Mouse (Mus musculus) midbrain, embryonic 15.5 days (tissue): ENCODE measurements around the gene Sema3b. TPM values are rescaled to one million over a fixed set of nuclear protein-coding genes. Genes with fewer than 3 reads are reported as not detected.

ENCODE experiments used
- ATAC-seq: fragments of 200-750 bp; cut with Nextera tagmentation; replicated peaks from 2 replicates; pipeline ENCODE4 v1.8.0; 2017; ENCODE audit warnings: moderate TSS enrichment
- H3K27ac ChIP-seq: fragments of 300-500 bp; sonication (generic); 2 replicates; pipeline ENCODE4 v1.5.1; 2015; ENCODE audit warnings: mild to moderate bottlenecking, inconsistent platforms
- H3K27me3 ChIP-seq: fragments of 300-500 bp; sonication (generic); replicated peaks from 2 replicates; pipeline ENCODE4 v1.6.1; 2015; ENCODE audit warnings: inconsistent platforms
- H3K36me3 ChIP-seq: fragments of 300-500 bp; sonication (generic); replicated peaks from 2 replicates; pipeline ENCODE4 v1.6.1; 2015; ENCODE audit warnings: inconsistent platforms
- H3K4me1 ChIP-seq: fragments of 300-500 bp; sonication (generic); 2 replicates; pipeline ENCODE4 v1.6.1; 2015; ENCODE audit warnings: inconsistent platforms
- H3K4me2 ChIP-seq: fragments of 300-500 bp; sonication (generic); 2 replicates; pipeline ENCODE4 v1.6.1; 2015; ENCODE audit warnings: inconsistent platforms, mild to moderate bottlenecking, moderate library complexity
- H3K4me3 ChIP-seq: fragments of 300-500 bp; sonication (generic); 2 replicates; pipeline ENCODE4 v1.5.1; 2015; ENCODE audit warnings: mild to moderate bottlenecking, inconsistent platforms
- H3K9ac ChIP-seq: fragments of 300-500 bp; sonication (generic); 2 replicates; pipeline ENCODE4 v1.6.1; 2015; ENCODE audit warnings: mild to moderate bottlenecking, inconsistent platforms
- H3K9me3 ChIP-seq: fragments of 300-500 bp; sonication (generic); 2 replicates; pipeline ENCODE4 v1.6.1; 2016; ENCODE audit warnings: inconsistent platforms
- WGBS: fragments of 180-500 bp; shearing (Covaris S2); methylation state at CpG from one replicate; pipeline ENCODE4 v1.1.7; 2015; ENCODE audit warnings: mixed read lengths; 5-methylcytosine and 5-hydroxymethylcytosine counted together
- polyA plus RNA-seq: library from polyadenylated mRNA; unstranded; fragments of >200 nt; fragmentation: Nextera tagmentation; extraction: Ambion mirVana; gene quantifications from 2 replicates; pipeline ENCODE4 v1.2.1, GENCODE M21; 2015

Sema3b gene
- polyA plus RNA-seq, 1 experiment from 2014 or later, result 4.3 TPM

DNA sequence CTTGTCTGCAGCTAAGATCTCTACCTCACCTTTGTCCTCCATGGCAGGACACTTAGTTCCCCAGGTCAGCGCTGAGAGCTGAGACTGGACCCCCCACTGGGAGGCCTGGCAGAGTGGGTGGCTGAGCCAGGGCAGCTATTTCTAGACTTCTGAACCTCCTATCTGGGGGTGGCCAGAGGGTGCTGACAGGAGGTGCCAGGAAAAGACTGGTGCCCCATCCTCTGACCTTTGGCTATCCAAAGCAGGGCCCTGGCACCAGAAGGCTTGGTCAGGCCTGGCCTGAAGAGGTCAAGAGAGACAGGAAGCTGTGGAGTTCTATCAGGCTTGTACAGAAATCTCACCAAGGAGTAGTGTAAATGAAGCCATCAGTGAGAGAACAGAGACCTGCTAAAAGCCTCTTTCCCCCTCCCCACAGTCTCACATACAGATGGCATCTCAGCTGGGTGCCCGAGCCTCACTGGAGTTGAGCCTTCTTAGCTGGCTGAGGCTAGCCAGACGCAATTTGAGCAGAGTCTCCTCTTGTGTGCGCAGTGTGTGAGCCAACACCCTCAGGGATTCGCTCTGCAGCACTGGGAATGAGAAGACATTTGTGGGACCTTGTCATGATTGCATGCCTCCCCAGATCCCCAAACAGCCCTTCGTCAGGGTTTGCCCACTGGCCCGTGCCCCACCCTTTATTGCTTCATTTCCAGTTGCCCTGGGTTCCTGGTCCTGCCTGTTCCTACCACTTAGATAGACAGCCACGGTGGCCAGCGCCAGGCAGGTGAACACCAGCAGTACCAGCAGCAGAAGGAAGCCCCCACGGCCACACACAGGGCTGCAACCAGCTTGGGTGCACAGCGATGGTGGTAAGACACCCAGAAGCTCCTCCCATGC is 15.7 kb downstream of the Sema3b start:
- no peaks in the 10 kb centered on the region for H3K27me3 ChIP-seq
- no peak overlapping the region for H3K4me2 ChIP-seq
- peaks cover 7% of the 10 kb centered on the region for H3K4me1 ChIP-seq
- 82% methylated on average over 11 of the region's 11 CpGs for WGBS
- H3K4me3 ChIP-seq, result no peak overlapping the region
- H3K27ac ChIP-seq, result no peak overlapping the region
- no peaks in the 10 kb centered on the region for H3K9me3 ChIP-seq
- peaks cover 11% of the 10 kb centered on the region; the same call in 1 of the 2 replicates for H3K36me3 ChIP-seq
- no peak for ATAC-seq
- H3K9ac ChIP-seq, result no peak overlapping the region

DNA sequence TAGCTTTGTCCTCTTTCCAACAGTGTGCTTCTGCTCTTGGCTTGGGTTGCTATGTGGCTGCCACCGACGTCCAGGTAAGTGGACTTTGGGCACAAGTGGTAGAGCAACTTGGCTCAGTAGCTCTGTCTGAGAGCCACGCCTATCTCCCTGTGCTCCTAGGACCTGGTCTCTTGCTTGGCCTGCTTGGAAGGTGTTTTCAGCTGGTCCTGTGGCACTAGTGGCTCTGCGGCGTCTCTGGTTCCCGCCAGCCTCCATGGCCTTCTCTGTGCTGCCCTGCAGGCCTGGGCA is 18.3 kb downstream of the Sema3b start:
- WGBS, result 96% methylated on average over 6 of the region's 6 CpGs
- Histone ChIP-seq H3K4me2 (no peak overlapping the region), H3K9me3 (no peaks in the 10 kb centered on the region), H3K27ac (no peak overlapping the region), H3K4me3 (no peak overlapping the region), H3K4me1 (peaks cover 14% of the 10 kb centered on the region), H3K27me3 (no peaks in the 10 kb centered on the region), H3K36me3 (peaks cover 11% of the 10 kb centered on the region; the same call in 1 of the 2 replicates), H3K9ac (no peak overlapping the region)
- no peak for ATAC-seq

DNA sequence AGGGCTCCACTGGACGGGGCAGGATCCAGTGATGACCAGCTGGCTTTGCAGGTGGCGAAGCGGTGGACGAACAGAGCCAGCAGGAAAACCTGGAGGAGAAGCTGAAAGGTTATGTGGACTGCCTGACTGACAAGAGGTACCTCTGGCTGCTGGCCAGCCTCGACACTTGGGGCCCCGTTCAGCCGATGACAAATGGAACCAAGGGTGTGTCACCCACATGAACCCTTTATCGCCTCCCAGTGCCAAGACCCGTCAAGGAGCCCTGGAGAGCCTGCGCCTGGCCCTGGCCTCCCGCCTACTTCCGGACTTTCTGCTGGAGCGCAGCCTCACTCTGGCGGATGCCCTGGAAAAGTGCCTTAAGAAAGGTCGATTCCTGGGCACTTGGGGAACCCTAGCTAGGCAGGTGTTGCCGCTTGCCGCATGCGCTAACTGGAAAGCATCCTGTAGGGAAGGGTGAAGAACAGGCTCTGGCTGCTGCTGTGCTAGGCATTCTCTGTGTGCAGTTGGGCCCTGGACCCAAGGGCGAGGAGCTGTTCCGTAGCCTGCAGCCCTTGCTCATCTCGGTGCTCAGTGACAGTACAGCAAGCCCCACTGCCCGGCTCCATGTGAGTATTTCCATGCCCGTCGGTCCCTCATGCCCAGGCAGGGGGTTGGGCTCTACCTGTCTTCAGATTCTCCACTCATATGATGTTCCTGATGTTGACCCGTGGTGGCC is 18.8 kb downstream of the Sema3b start:
- no peaks in the 10 kb centered on the region for H3K9me3 ChIP-seq
- H3K36me3 ChIP-seq, result peaks cover 11% of the 10 kb centered on the region; the same call in 1 of the 2 replicates
- ATAC-seq, result no peak
- H3K4me1 ChIP-seq, result peaks cover 14% of the 10 kb centered on the region
- no peak overlapping the region for H3K4me3 ChIP-seq
- WGBS, result 93% methylated on average over 25 of the region's 25 CpGs
- H3K27me3 ChIP-seq, result no peaks in the 10 kb centered on the region
- no peak overlapping the region for H3K27ac ChIP-seq
- no peak overlapping the region for H3K9ac ChIP-seq
- no peak overlapping the region for H3K4me2 ChIP-seq

DNA sequence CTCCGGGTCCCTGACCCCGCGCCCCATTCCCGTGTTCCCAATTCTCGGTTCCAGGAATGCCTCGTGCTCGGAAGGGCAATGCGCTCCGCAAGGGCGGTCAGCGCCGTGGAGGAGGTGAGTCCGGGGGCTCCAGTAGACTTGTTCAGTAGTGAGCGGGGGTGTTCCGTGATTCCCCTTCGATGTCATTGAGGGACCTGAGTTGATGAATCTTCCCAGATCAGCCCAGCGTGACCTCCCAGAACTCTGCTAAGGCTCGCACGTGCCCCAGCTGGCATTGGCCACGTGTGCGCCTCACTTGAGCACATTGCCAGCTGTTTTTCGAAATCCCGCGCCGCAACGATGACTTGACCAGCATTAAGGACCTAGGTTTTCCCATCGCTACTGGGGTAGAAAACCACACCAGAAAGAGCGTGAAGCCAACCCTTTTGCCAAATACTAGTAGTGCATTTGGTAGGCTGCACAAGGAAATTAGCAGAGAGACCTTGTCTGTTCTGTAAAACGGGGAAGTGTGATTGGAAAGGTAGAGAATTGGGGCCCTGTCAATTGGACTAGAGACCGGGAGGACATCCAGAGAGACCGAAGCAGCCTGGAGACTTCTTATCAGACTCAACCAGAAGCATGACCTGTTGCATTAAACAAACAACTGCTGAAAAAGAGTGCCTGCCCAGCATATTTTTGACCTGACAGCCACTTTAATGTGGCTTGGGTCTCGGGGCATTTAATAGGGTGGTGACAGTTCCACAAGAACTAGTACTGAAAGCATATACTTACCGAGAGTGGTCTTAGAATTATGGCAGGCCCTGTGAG is 21.0 kb downstream of the Sema3b start:
- Histone ChIP-seq H3K9me3 (no peaks in the 10 kb centered on the region), H3K4me1 (peaks cover 14% of the 10 kb centered on the region), H3K4me2 (peak overlapping the region; percentile 65), H3K36me3 (peaks cover 7% of the 10 kb centered on the region; the same call in 1 of the 2 replicates), H3K9ac (peak overlapping the region; percentile 46), H3K27ac (no peak overlapping the region), H3K27me3 (no peaks in the 10 kb centered on the region), H3K4me3 (peak overlapping the region; percentile 60)
- 7% methylated on average over 33 of the region's 33 CpGs for WGBS
- ATAC-seq, result no peak; the same call in 1 of the 2 replicates

DNA sequence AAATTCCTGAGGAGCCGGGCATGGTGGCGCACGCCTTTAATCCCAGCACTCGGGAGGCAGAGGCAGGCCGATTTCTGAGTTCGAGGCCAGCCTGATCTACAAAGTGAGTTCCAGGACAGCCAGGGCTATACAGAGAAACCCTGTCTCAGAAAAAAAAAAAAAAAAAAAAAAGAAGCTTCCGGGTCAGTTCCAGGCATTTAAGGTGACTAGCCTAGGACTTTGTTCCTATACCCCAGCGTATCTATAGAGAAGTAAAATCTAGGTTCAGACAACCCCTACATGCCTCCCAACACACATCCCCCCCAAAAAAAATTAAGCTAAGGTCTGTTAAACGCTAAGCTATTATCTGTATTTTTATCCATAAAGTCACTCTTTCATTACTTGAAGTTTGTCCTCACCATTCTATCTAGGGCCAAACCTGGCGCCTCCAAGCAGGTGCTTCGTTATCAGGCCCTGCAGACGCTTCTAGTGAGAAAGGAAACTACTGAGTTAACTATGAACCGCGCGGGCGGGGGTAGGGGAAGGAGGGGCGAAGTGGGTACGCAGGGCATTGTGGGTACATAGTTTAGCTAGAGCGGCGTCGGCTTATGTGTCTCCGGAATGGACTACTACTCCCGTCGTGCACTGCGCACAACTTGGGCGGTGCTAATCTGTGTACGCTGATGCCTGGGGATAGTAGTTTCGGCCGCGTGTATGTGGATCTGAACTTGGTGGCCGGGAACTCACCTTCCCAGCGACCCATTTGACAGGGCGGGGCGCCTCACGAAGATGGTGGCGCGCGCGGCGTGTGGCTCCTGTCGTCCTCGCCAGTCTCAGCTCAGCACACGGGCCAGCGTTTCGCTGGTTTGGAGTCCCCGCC is 21.8 kb downstream of the Sema3b start, which contains the start of gene Ifrd2:
Gene Ifrd2 (plus strand): TSS at position 669 of the 859 bp plus-strand sequence.
- Histone ChIP-seq H3K27me3 (no peaks in the 10 kb centered on the region), H3K4me3 (peak within 1 kb of the TSS; percentile 60), H3K4me1 (peaks cover 16% of the 10 kb centered on the region), H3K36me3 (peaks cover 7% of the 10 kb centered on the region; the same call in 1 of the 2 replicates), H3K4me2 (peak within 1 kb of the TSS; percentile 65), H3K27ac (no peak within 1 kb of the TSS), H3K9me3 (no peaks in the 10 kb centered on the region), H3K9ac (peak within 1 kb of the TSS; percentile 46)
- peak; percentile 96 for ATAC-seq
- 15% methylated on average over 46 of the region's 46 CpGs for WGBS

DNA sequence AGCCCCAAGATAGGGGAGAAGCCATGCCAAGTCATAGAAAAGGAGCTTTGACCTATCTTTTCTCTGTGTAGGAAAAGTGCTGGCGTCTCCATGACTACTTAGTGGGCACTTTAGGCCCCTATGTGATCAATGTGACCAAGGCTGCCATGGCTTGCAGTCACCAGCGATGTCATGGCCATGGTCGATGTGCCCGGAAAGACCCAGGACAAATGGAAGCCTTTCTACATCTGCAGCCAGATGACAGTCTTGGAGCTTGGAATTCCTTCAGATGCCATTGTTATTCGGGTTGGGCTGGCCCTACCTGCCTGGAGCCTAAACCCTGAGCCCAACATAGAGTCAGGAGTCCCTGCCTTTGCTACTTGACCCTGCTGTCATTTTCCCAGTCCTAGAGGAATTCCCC is 22.5 kb downstream of the Sema3b start:
- no peak overlapping the region for H3K27ac ChIP-seq
- H3K36me3 ChIP-seq, result peaks cover 6% of the 10 kb centered on the region; the same call in 1 of the 2 replicates
- ATAC-seq, result no peak
- H3K4me1 ChIP-seq, result peaks cover 23% of the 10 kb centered on the region
- H3K9ac ChIP-seq, result no peak overlapping the region
- 89% methylated on average over 5 of the region's 5 CpGs for WGBS
- no peak overlapping the region for H3K4me2 ChIP-seq
- no peaks in the 10 kb centered on the region for H3K9me3 ChIP-seq
- H3K4me3 ChIP-seq, result no peak overlapping the region
- H3K27me3 ChIP-seq, result no peaks in the 10 kb centered on the region

DNA sequence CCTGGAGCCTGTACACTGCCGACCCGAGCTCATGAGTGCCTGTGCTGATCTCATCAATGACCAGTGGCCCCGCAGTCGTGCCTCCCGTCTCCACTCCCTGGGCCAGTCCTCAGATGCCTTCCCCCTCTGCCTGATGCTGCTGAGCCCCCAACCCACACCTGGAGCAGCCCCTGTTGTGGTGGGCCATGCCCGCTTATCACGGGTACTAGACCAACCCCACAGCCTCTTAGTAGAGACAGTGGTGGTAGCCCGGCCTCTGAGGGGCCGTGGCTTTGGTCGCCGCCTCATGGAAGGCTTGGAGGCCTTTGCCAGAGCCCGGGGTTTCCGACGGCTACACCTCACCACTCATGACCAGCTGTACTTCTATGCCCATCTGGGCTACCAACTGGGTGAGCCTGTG is 25.9 kb downstream of the Sema3b start:
- Histone ChIP-seq H3K27ac (no peak overlapping the region), H3K4me1 (peaks cover 35% of the 10 kb centered on the region), H3K4me2 (no peak overlapping the region), H3K4me3 (no peak overlapping the region), H3K36me3 (no peaks in the 10 kb centered on the region), H3K9ac (no peak overlapping the region), H3K9me3 (no peaks in the 10 kb centered on the region), H3K27me3 (no peaks in the 10 kb centered on the region)
- 93% methylated on average over 14 of the region's 14 CpGs for WGBS
- ATAC-seq, result no peak

DNA sequence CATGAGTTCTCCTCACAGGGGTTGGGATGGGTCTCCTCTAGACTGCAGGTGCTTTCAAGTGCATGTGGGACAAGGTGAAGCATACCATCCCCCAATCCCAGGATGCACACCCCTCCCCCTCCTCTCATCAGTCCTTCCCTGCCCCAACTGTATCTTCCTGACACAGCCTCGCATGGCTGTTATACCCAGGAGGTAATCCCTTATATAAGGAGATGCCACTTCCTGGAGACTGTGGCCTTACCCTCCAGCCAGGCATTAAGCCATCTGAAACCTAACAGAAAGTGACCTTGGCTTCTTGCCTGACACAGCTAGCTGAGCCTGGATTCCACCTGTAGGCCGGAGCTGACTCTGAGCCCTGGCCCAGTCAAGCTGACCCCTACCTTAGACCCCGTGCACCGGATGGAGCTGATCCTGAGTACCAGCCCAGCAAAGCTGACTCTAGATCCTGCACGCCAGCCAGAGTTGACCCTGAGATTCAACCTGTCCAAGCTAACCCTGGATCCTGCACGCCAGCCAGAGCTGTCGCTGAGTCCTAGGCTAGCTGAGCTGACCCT is 26.4 kb downstream of the Sema3b start:
- ATAC-seq, result no peak
- H3K4me2 ChIP-seq, result no peak overlapping the region
- no peak overlapping the region for H3K4me3 ChIP-seq
- no peaks in the 10 kb centered on the region for H3K36me3 ChIP-seq
- WGBS, result 88% methylated on average over 7 of the region's 7 CpGs
- H3K9me3 ChIP-seq, result no peaks in the 10 kb centered on the region
- H3K27ac ChIP-seq, result no peak overlapping the region
- peaks cover 32% of the 10 kb centered on the region for H3K4me1 ChIP-seq
- no peak overlapping the region for H3K9ac ChIP-seq
- H3K27me3 ChIP-seq, result no peaks in the 10 kb centered on the region

DNA sequence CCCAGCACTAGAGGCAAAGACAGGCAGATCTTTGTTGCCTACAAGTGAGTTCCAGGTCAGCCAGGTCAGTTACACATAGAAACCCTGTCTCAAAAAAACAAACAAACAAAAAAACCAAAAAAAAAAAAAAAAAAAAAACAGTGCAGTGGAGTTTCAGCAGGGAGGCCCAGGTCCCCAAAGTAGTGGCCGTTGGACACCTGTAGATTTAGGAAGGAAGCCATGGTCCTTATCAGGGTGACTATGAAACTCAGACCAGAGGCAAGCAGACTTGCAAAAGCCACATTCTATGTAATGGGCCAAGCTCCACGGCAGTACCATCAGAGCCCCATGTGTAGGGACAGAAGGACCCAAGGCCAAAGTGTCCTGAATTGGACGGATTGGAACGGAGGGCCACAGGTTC is 27.4 kb downstream of the Sema3b start:
- WGBS, result 76% methylated on average over 4 of the region's 4 CpGs
- Histone ChIP-seq H3K9ac (peak overlapping the region; percentile 68), H3K4me1 (peaks cover 34% of the 10 kb centered on the region), H3K27ac (peak overlapping the region; percentile 82; the same call in 1 of the 2 replicates), H3K36me3 (no peaks in the 10 kb centered on the region), H3K9me3 (no peaks in the 10 kb centered on the region), H3K27me3 (no peaks in the 10 kb centered on the region), H3K4me2 (peak overlapping the region; percentile 96), H3K4me3 (peak overlapping the region; percentile 57)
- no peak for ATAC-seq

DNA sequence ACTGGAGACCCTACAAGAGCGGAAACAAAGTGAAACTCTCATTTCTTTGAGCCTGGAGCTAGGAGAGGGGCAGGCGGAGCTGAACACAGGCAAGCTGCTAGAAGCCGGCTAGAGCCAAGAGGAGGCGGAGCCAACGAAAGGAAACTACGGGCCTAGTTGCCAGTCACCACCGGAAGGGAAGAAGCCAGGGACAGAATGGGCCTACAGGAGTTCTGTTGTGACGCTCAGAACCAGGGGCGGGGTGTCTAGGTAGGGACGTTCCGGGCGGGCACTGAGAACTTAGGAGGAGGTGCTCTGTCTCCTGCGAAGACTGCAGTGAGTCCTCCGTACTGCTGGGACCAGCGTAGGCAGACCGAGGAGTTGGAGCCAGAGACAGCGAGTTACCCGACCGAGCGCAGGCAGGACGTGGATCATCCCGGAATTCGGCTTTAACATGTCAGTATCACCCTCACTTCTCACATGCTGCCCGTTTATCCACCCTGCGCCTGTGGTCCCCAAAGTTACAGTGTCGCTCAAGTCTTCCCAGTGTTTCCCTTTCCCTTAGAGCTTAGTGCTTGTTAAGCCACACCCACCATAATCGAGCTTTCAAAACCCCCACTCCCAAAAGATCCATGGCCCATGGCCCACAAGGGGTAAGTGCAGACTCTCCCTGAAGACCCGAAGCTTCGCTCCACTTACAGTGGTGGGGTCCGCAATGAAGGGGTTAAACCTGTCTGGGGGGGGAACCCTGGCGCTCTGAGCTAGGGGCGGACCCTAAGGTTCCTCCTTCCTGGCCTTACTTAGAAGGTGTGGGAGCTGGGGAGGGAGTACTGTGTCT is 28.3 kb downstream of the Sema3b start, which contains the start of gene Hyal3:
Gene Hyal3 (plus strand): TSS at position 318 of the 817 bp plus-strand sequence.
- H3K27ac ChIP-seq, result peak within 1 kb of the TSS; percentile 82

More for the DNA sequence above, 28.3 kb downstream of the Sema3b start, which contains the start of gene Hyal3:
- Histone ChIP-seq H3K9me3 (no peaks in the 10 kb centered on the region), H3K4me3 (peak within 1 kb of the TSS; percentile 57), H3K9ac (peak within 1 kb of the TSS; percentile 68), H3K4me2 (peak within 1 kb of the TSS; percentile 96), H3K36me3 (no peaks in the 10 kb centered on the region), H3K27me3 (no peaks in the 10 kb centered on the region), H3K4me1 (peaks cover 34% of the 10 kb centered on the region)
- under 1% methylated on average over 32 of the region's 32 CpGs for WGBS
- ATAC-seq, result peak; percentile 77
